Mouse (Mus musculus) WW6 (cell line): ENCODE results near the gene Prss45.

Source experiments
- DNase-seq: peaks from one replicate; pipeline ENCODE4 v3.0.0-alpha.2; 2013; ENCODE audit warnings: low read depth, low spot score

The Prss45 gene

GRCm38 (mm10) chr9:110857781-110858472 is 23.5 kb downstream of the Prss45 start, which contains the start of gene Prss50:
Gene Prss50 (plus strand): TSS chr9:110857967.
- DNase-seq, result peak; percentile 61

- no peak for DNase-seq
Measured at GRCm38 (mm10) chr9:110858523-110858922, 24.1 kb downstream of the Prss45 start.

GRCm38 (mm10) chr9:110858967-110859596 is 24.7 kb downstream of the Prss45 start:
- DNase-seq, result no peak

- DNase-seq, result no peak
Measured at GRCm38 (mm10) chr9:110871030-110871429, 36.6 kb downstream of the Prss45 start.

GRCm38 (mm10) chr9:110873681-110874659 is 39.6 kb downstream of the Prss45 start:
- no peak for DNase-seq

- no peak for DNase-seq
Measured at GRCm38 (mm10) chr9:110874660-110875191, 40.3 kb downstream of the Prss45 start.

- no peak for DNase-seq
Measured at GRCm38 (mm10) chr9:110875288-110875695, 40.9 kb downstream of the Prss45 start.

GRCm38 (mm10) chr9:110877353-110877752 is 43.0 kb downstream of the Prss45 start:
- DNase-seq, result no peak

GRCm38 (mm10) chr9:110877888-110878287 is 43.5 kb downstream of the Prss45 start:
- DNase-seq, result no peak

- no peak for DNase-seq
Measured at GRCm38 (mm10) chr9:110879191-110879920, 45.0 kb downstream of the Prss45 start, which contains the start of gene Als2cl. Gene Als2cl (plus strand): TSS chr9:110879870.

GRCm38 (mm10) chr9:110879998-110880561 is 45.7 kb downstream of the Prss45 start, which contains the start of gene Tmie:
Gene Tmie (minus strand): TSS chr9:110880113.
- no peak for DNase-seq

GRCm38 (mm10) chr9:110880772-110881171 is 46.4 kb downstream of the Prss45 start:
- DNase-seq, result no peak

GRCm38 (mm10) chr9:110881953-110882352 is 47.6 kb downstream of the Prss45 start:
- no peak for DNase-seq

GRCm38 (mm10) chr9:110887388-110888303 is 53.3 kb downstream of the Prss45 start:
- no peak for DNase-seq

- DNase-seq, result no peak
Measured at GRCm38 (mm10) chr9:110888935-110889334, 54.5 kb downstream of the Prss45 start.

- DNase-seq, result no peak
Measured at GRCm38 (mm10) chr9:110890026-110890783, 55.8 kb downstream of the Prss45 start.
